Mouse (Mus musculus): Measurements from ENCODE around the gene Nmbr. TPM values are rescaled to one million over a fixed set of nuclear protein-coding genes. Genes with fewer than 3 reads are reported as not detected.

The Nmbr gene
- polyA plus RNA-seq (2014; fragmentation: Illumina TruSeq; extraction: RNeasy Lipid Tissue Mini Kit (QIAGEN cat#74804); ENCODE audit: low read depth, low replicate concordance): 0.92 TPM

GRCm38 (mm10) chr10:14705072-14706066, at the start of gene Nmbr, which contains the start of gene Vta1:
Gene Nmbr (plus strand): TSS chr10:14705591.
Gene Vta1 (minus strand): TSS chr10:14705560.

GRCm38 (mm10) chr10:14718114-14718513, 12.7 kb downstream of the Nmbr start, which contains the start of gene Gje1:
Gene Gje1 (minus strand): TSS chr10:14718214.

Other genes starting within 250 kb of the Nmbr start
- 9.4 TPM for gene Adgrg6, start 159.9 kb upstream of the Nmbr start, polyA plus RNA-seq (2014; fragmentation: Illumina TruSeq; extraction: RNeasy Lipid Tissue Mini Kit (QIAGEN cat#74804); ENCODE audit: low read depth, low replicate concordance)
- gene Vta1, start within 50 bp of the Nmbr start, polyA plus RNA-seq (2014; fragmentation: Illumina TruSeq; extraction: RNeasy Lipid Tissue Mini Kit (QIAGEN cat#74804); ENCODE audit: low read depth, low replicate concordance): 69.4 TPM
- gene Gje1, start 12.6 kb downstream of the Nmbr start, polyA plus RNA-seq (2014; fragmentation: Illumina TruSeq; extraction: RNeasy Lipid Tissue Mini Kit (QIAGEN cat#74804); ENCODE audit: low read depth, low replicate concordance): not detected

Data from adipose tissue, adult 10 weeks (tissue).